Mouse (Mus musculus) adrenal gland, adult 18-20 months (tissue): ENCODE measurements around the gene Wnt1. TPM values are rescaled to one million over a fixed set of nuclear protein-coding genes. Genes with fewer than 3 reads are reported as not detected.
"Not testable (repeated sequence)": the region's sequence is repeated elsewhere in the genome, so short reads cannot be mapped to it uniquely, and the experiment has no call there.

Source experiments
- DNase-seq, 2 experiments: peaks; one replicate each; pipeline ENCODE4 v3.0.0; 2021 to 2022; ENCODE audit warnings: low spot score in 2 of 2
- long read RNA-seq, 2 experiments: library from polyadenylated mRNA; stranded (forward); transcript quantifications; one replicate each; pipeline ENCODE4 v2.0.0; 2021
- total RNA-seq, 2 experiments: library from RNA; stranded (reverse); gene quantifications; 1 replicate in 1 of 2; 2 replicates in 1 of 2; pipeline ENCODE4 v1.2.3; 2021

Gene Wnt1
- not detected for total RNA-seq
- long read RNA-seq, experiment 1 = 0 reads
- long read RNA-seq, experiment 2 = 0 reads

- DNase-seq = peak; percentile 61 to 65
These were observed at the start of gene Wnt1 for GRCm38 (mm10) chr15:98789661-98790535. TSS of gene Wnt1 (plus strand) at chr15:98789857.

DNA sequence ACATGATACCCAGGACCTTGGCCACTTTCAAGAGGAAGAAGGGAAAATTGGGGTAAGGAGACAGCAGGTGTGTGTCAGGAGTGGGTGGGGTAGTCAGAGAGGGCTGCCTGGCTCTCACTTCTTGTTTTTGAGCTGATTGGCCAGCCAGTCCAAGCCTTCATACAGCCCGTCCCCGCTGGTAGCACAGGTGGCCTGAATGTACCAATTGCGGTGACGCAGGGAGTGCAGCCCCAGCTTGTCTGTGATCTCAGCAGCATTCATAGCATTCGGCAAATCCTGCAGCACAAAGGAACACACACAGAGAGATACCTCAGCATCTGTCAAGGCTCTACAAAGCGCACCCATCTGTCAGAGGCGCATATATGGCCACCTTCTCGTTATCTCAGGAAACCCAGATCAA is 49.4 kb upstream of the Wnt1 start:
- no peak for DNase-seq

DNA sequence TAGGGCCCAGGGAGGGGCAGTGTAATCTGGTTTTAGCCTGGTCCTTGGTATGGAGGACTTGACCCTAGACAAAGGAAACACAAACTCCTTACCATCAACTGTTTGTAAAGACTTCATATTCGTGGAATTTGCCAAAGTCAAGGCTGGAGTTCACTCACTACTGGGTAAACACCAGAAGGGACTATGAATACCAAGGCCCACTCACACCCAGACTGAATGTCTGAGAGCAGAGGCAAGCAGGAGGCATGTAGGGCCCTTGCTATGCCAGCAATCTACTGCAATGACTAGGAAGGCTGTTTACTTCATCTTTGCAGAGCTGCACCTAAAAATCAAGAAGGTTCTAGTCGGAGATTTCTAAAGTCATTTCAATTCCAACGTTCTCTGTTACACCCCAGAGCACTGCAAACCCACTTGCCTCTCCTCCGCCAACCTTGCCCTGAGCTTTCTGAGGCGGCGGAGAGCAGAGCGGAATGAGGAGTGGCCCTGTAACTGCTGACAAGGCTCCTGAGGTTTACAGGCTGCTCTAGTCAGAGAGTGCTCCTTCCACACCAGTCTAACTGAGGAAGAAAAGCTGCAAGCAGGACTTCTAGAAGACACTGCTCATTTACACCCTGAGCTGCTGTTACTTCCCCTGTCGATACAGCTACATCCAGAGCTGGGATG is 46.8 kb upstream of the Wnt1 start:
- DNase-seq = no peak

- not testable (repeated sequence) for DNase-seq
These were observed 45.8 kb upstream of the Wnt1 start for GRCm38 (mm10) chr15:98743863-98744262.

GRCm38 (mm10) chr15:98746344-98746965 is 43.2 kb upstream of the Wnt1 start:
- DNase-seq = no peak

- DNase-seq = no peak
These were observed 42.4 kb upstream of the Wnt1 start for GRCm38 (mm10) chr15:98747296-98747695.

DNA sequence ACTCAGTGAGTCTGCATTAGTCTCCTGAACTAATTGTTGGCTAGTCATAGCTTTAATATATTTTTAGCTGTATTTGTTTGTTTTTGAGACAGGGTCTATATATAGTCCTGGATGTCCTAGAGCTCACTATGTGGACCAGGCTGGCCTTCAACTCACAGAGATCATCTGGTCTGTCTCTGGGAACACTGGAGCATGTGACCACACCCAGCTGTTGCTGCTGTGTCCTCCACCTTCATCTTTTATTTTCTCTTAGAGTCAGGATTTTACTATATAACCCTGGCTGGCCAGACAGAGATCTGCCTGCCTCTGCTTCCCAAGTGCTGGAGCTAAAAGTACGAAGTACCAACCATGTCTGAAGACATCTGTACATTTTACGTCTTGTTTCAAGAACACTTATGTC is 40.6 kb upstream of the Wnt1 start:
- no peak for DNase-seq

- DNase-seq = no peak
These were observed 36.6 kb upstream of the Wnt1 start for GRCm38 (mm10) chr15:98753021-98753423.

- DNase-seq = no peak
These were observed 35.5 kb upstream of the Wnt1 start for GRCm38 (mm10) chr15:98754125-98754524.

DNA sequence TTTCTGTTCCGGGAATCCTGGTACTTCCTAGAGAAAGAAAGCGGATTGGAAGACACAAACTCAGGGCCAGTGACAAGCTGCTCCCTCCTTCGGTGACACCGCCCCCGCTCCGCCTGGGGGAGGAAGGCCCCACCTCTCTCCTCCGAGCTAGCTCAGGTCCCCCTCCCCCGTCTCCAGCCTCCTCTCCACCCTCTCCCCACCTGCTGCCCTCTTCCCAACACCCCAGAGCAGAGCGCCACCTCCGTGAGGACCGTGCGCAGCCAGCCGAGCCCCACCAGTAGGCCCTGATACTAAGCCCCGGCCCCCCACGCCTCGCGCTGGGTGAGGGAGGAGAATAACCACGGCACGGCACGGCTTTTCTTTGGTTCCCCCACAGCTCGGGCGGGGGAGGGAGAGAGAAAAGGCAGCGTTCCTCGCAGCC is 27.4 kb upstream of the Wnt1 start:
- DNase-seq = peak; percentile 70 to 74

DNA sequence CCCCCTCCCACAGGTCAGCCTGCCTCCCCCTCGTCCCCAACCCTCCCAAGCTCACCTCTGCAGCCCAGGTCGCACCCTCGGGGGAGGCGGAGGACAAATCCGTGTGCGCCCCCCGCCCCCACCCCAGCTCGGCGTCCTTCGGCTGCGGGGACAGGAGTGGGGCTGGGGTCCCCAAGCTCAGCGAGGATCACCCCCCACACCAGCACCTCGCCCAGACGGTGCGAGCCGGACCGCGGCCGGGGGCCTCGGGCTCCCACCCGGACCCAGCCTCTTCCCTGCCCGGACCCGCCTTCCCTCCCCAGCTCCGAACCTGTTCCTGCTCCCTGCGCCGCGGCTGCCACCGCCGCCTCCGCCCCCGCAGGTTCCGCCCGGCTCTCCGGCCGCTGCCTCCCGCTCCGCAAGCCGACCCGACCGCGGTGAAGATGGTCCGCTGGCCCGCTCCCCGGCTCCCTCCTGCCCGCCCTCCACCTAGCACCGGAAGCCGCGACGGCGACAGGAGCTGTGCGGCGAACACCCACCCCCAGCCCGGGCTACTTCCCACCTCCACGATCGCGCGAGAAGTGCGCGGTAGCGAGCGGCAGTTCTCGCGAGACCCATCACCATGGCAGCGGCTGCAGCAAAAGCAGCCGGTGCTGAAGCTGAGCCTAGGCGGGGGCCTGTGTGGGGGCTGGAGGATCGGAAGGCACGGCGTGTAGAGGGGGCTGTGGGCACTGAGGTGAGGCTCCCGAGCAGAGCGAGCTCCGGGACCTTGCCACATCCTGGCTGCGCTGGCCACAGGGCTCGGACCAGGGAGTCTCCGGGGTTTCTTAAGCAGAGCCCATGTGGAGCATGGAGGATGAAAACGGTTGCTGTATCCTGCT is 26.8 kb upstream of the Wnt1 start, which contains the start of gene Arf3:
Gene Arf3 (minus strand): TSS at position 545 of the 860 bp plus-strand sequence.
- peak; percentile 96 to 97 for DNase-seq

DNA sequence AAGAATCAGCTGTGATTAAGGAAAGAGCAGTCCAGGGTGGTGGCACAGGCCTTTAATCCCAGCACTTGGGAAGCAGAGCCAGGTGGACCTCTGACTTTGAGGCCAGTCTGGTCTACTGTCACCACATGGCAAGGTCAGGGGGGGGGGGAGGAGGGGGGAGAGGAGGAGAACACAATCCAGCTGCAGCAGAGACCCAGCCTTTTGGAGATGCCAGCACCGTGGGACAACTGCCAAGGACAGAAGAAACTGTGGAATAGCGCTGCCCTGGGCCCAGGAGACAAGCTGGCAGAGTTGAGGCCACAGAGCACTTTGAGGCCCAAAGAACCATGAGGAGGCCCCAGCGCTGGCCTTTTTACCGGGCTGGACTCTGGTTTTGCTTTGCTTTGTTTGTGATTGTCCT is 23.7 kb upstream of the Wnt1 start:
- no peak for DNase-seq

DNA sequence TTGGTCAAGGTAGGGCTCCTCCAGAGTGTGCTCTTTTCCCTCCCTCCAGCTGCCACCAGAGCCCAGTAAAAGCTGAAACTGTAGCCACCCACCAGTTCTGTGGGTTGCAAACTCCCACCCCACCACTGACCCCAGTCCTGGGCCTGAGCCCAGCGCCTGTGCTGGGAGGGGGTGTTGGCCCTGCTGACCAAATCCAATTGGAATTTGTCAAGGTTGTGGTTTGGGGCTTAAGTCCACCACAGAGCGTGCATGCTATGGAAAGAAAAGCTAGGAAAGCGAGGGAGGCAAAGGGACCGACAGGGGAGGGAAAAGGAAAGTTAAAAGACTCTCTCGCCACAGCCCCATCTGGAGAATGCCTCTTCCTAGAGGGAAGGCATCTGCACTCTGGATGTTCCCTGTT is 21.4 kb upstream of the Wnt1 start:
- no peak for DNase-seq

DNA sequence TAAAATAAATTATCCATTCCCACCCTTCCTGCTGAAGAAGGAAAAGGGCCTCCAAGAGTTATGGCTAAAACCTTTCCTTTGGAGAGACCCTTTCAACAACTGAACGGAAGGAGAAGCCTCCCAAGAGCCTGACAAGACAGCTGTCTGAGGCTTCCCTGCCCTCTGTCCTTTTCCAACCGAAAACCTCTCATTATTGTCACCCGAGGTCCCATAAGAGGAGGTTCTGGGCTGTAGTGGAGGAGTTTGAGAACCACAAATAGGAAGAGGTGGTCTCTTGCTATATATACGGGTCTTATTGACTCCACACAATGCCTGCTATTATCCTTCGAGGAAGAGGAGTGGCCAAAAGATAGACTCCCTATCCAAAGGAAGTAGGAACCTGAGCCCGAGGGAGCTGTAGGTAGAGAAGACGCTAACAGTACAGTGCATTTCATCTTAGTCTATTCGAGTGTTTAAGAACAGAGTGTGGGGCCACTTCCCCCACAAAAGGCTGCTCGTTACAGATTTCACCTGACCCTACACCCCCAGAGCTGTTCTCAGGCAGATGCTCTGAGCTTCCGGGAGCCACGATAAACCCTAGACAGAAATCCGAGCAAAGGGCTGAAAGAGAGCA is 17.7 kb upstream of the Wnt1 start:
- no peak for DNase-seq

GRCm38 (mm10) chr15:98772511-98773211 is 17.0 kb upstream of the Wnt1 start:
- DNase-seq = no peak

DNA sequence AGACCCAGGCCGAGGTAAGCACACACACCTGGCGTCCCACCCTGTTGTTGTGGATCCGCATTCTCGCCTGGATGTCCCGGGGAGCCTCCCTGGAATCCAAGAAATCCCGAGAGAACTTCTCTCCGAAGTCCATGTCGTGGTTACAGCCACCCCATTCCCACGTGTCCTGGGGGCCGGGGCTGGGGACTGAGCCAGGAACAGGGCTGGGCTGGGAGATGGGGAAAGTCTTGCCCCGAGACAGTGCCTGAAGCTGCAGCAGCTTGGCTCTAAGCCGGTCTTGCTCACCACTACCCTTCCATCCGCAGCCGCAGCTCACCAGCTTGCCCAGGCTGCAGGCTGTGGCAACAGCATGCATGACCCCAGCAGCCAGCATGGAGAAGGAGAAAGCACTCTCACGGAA is 15.6 kb upstream of the Wnt1 start:
- no peak for DNase-seq

GRCm38 (mm10) chr15:98775533-98775932 is 14.1 kb upstream of the Wnt1 start:
- no peak for DNase-seq

- no peak for DNase-seq
These were observed 13.2 kb upstream of the Wnt1 start for GRCm38 (mm10) chr15:98776280-98777004.

DNA sequence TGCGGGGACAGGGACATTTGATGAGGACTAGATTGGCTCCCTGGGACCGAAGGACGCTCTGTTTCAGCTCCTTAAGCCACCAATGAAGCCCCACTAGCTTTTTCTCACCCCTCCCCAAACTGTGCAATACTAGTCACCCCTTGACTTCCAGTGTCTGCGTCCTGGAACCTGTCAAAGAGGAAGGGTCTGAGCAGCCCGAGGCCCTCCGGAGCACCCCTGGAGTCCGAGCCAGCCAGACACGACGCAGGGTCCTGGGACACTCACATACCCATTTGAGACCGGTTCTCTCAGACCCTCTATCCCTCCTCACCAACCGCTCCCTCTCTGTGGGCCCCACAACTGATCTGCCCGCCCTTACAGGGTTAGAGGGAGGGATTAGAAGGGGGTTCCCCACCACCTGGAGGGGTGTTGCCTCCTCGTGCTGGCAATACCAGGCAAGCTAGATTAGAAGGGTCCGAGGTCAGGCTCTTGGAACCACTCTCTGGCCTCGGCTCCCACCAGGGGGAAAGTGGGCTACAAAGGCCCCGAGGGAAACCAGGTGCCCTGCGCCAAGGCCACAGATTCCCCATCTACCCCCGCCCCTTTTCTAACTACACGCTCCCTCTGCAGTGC is 12.5 kb upstream of the Wnt1 start:
- no peak for DNase-seq
